Mouse (Mus musculus) layer of hippocampus, postnatal 14 days (tissue): ENCODE data around the gene Sema3f. TPM values are rescaled to one million over a fixed set of nuclear protein-coding genes. Genes with fewer than 3 reads are reported as not detected.
A peak's percentile ranks its signal among the peaks of the same experiment; 100 is the strongest.

Experiments used
- DNase-seq, 2 experiments: peaks; one replicate each; pipeline ENCODE4 v3.0.0; 2021 to 2022; ENCODE audit warnings: low spot score in 2 of 2, mixed read lengths in 1 of 2
- total RNA-seq, 2 experiments: library from RNA; stranded (reverse); gene quantifications; 2 replicates each; pipeline ENCODE4 v1.2.3; 2021

The Sema3f gene
- total RNA-seq, 2 experiments from 2014 or later = 4.3 to 4.8 TPM

DNA sequence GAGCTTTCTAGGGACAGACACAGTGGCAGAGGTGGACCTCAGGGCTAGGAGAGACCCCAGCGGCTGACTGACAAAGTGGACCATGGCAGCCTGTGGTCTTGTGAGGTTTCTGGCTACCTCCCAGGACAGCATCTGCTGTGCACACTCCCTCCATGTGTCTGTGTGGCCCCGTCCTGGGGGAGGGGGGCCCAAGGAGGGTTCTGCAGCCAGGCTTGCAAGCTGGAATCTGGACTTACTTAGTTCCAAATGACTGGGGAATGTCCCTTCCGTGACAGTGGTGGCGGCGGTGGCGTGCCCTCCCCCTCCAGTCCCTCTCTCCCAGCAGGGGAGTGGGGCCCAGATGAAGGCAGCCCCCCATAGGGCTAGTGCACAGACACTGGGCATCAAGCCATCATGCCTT is 6.7 kb upstream of the Sema3f start:
- no peak for DNase-seq

DNA sequence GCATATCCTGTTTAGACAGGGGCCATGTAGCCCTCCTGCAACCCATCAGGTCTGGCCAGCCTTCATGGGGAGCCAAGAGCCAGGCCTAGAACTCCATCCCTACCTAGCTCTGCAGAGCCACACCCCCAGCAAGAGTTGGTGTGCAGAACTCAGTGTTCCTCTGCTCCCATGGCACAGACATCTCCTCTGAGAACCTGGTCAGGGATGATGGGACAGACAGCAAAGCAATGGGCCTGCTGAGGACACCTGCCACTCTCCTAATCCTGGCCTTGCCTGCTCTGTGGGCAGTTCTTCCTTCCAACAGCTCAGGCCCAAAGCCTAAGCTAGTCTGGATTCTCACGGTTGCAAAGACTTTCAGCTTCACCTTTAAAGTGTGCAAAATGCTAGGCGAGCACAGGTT is 5.4 kb upstream of the Sema3f start:
- no peak for DNase-seq

DNA sequence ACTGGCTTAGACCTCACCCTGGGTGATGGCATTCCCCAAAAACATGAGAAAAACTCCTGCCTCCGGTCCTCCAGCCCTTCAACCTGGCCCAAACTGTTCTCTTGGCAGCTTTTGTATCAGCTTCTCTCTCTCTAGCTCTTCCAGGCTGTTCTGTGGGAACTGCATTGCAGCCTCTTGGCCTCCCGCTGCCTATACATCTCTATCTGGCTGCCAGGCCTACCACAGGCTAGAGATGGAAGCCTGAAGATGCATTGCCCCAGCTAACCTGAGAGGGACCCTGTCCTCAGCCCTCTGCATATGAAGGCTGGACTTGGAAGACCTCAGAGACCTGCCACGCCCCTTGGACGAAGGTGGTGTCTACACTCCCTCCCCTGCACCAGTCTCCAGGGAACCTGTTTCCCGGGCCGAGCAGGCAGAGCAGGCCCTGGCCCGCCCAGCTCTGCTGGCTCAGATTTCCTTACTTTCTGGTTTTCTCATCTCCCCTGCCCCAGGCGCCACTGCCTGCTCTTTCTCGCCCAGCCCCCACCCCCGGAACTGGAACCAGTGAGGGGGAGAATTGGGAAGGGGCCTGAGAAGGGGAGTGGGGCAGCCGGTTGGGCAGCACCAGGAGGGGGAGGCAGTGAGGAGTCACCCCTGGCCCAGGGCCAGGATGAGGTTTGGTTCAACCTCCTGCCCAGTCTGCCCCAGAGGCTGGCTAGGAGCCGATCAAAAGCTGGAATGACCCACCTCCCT is 4.1 kb upstream of the Sema3f start:
- no peak for DNase-seq

DNA sequence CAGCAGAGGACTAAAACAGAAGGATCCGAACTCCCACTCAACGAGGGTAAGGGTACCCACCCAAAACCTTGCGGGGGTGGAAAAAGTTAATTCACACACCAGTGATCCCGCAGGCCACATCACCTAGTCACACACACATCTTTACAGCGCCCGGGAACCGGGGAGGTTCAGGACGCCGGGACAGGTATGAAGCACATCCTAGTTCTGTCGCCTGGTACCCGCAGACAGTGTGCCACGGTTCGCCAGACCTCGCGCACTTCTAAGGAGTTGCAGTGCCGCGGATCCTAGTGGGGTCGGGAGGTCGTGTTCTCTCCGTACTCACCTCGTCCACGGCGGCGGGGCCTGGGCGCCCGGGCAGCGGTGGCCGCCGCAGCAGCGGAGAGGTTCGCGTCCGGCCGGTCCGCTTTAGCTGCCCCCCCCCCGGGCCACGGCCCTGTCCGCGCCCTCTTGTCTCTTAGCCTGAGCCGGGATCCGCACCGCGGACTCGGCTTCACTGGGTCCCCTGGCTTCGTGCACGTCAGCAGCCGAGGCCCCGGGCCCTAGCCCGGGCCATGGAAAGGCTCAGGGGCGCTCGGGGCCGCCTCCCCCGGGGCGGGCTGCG is 1.1 kb downstream of the Sema3f start:
- no peak for DNase-seq

DNA sequence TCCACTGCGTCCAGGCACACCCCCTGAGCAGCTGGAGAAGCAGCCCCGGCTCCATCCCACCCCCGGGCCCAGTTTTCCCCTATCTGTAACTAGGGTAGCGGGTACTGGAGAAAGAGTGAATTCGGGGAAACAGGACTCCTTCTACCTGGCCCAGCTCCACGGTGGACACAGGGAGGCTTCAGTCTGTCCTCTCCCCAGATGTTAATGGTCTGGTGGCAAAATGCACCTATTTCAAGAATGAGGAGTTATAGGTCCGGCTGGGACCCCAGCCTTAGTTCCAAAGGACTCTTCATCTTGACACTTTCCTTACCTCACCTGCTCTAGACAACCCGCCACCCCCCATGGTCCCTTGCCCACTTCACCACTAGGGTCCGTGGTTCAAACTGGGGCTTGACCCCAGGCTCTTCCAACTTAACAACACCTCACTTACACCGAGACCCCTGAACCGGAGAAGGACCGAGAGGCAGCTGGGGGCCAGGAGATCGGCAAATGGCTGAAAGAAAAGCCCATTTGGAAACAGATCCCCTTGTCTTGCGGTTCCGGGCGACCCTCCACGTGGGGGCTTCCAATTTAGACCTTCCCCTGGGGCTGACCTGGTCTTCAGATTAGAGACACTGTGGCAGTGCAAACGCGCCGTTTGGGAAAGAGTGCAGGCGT is 1.7 kb downstream of the Sema3f start:
- no peak for DNase-seq

DNA sequence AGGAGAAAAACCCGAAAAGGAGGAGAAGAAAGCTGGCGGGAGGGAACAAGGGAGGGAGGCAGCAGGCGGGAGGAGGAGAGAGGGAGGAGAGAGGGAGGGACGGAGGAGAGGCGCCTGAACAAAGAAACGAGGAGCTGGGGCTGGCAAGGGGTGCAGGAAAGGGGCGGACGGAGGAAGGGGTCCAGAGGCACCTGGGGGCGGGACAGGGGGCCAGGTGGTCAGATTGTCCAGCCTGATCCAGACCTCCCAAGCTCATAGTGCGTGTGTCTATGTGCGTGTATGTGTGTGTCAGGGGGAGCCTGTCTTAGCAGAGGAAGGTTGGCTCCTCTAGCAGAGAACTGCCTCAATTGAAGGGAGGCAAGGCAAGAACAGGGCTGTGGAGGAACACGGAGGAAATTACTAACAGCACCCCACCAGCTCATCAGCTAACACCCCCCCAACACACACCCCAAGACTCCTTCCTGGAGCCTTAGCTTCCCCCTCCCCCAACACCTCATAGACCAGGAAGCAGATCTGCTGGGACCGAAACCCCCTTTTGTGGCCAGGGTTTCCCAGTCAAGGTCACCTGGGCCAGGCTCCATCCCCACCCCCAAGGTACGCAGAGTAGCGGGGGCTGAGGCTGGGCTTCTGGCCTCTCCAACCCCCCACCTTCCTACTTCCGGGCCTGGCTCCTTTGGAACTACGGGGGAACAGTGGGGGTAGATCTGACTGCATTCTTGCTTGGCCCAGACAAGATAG is 2.4 kb downstream of the Sema3f start:
- no peak for DNase-seq

DNA sequence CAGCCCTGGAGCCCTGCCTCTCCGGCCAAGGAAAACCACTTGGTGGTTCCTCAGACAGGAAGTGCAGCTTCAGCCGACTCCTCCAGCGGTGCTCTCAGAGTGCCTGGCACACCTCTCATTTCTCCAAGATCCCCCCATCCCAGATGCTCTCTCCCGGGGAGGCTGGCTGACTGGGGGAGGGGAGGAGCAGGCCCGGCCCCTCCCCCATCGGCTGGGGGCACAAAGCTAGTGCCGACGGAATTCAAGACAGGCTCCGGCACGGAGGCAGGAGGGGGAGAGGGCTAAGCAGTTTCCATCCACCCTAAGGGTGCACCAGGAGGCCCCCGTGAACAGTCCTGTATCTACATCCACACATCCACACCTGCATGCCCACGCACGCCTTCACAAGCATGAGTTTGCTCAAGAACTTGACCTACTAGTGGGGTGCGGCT is 3.5 kb downstream of the Sema3f start:
- DNase-seq = no peak

DNA sequence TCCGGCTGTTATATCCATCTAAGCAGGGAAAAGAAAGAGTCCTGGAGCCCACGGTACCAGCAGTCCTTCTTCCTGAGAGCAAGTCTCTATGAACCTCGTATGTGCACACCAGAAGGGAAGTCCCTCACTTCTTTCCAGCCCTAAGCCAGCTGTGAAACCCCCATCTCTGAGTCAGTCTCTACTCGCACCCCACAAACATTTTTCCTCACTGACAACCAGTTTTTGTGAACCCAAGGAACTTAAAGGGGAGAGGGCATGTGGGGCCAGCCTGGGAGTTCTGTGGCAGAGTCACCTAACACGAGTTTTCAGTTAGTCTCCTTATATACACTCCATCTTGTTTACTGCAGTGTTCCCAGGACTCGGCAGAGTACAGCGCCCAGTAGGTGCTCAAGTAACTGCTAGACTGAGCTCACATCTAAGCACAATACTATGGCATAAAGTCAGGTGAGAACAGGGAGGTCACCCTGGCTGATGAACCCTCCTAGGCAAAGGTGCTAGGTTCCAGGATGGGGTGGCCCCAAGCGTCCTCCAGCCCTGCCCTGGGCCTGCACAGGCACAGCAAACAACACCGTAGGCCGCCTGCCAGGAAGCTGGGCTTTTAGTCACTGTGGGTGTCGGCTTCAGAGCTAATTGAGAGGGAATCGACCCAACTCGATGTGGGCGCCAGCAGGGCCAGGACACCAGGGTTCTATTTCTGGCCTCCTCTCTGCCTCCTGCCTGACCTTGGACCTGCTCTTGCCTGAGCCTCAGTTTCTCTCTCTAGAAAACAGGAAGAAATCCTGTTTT is 6.7 kb downstream of the Sema3f start:
- DNase-seq = peak in 1 of 2 experiments; percentile 36

DNA sequence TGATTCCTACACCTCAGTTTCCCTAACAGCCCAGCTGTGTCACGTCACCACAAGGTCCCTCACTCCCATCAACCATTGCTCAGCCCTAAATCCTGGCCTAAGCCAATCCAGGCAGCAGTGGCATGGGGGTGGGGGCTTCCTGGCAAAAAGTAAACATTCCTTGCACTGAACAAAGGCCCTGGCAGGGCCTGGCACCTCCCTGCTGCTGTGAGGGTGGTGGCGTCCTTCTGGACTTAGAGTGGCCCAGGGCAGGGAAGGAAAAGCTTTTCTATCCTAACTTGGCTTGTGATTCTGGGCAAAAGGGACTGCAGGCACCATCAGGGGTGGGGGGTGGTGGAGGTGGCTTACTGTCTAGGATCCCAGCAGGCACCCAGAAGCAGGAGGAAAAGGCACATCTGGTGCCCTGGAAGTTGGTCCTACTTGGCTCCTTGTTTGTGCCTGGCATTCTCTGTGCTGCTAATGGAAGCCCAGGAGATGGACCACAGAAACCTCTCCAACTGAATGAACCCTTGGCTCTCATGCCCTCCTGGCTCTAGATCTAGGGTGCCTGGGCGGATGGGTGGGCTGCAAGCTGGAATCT is 7.6 kb downstream of the Sema3f start:
- no peak for DNase-seq

DNA sequence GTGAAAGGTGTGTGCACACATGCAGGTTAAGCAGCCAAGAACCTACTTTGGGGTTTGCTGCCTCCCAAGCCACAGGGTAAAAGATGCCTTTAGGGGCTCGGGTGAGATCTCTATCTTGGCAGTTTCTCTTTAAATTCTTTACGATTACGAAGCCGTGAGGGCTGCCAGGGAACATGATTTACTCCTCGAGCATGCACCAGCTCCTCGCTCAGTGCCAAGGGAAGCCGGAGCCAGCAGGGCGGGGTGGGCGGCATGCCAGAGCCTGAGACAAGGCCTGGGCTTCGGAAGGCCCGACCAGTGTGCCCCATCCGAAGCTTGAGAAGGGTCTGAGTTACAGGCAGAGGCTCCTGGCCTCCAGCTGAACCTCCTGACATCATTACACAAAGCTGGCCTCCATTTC is 8.7 kb downstream of the Sema3f start:
- DNase-seq = peak; percentile 50 to 63

DNA sequence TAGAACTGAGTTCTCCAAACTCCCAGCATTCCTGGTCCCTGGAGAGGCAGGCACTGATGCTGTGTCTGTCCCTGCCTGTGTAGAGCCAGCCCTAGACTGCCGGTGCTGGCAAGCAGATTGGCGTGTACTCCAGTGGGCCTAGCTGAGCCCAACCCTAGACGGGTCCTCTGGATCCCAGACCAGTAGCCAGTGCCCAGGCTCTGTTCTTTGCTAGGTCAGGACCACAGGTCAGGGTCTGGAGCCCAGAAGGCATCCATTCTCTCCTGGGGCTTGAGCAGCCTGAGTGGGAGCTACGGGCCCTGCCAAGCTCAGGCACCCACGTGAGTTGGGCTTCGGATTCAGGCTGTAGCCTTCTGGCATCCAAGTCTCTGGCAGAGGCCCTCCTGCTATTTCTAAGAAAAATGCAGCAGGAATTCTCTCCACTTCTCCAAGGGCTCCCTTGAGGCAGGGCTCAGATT is 10.1 kb downstream of the Sema3f start:
- peak; percentile 64 to 82 for DNase-seq

DNA sequence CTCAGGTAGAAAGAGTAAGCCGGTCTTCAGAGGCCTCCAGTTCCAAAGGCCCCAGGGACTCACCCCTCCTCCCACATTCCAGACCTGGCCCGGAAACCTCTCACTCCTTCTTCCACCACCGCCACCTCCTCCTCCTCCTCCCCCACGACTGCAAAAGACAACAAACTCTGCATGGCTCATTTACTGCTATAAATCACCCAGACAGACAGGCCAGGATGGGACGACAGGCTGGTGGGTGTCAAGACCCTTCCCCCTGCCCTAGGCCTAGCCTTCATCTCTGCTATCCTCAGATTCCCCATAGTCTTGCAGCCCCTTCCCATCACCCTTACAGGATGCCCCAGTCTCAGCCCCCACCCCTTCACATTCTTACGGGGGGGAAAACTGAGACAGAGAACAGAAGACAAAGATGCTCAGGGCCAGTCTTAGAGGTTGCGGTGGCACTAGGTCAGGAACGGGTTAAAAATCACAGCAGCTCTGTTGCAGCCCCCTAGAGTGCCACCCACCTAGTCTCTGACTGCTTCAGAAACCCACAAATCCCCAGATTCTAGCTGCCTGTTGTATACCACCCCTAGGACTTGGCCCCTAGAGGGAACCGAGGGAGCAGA is 10.8 kb downstream of the Sema3f start:
- no peak for DNase-seq

DNA sequence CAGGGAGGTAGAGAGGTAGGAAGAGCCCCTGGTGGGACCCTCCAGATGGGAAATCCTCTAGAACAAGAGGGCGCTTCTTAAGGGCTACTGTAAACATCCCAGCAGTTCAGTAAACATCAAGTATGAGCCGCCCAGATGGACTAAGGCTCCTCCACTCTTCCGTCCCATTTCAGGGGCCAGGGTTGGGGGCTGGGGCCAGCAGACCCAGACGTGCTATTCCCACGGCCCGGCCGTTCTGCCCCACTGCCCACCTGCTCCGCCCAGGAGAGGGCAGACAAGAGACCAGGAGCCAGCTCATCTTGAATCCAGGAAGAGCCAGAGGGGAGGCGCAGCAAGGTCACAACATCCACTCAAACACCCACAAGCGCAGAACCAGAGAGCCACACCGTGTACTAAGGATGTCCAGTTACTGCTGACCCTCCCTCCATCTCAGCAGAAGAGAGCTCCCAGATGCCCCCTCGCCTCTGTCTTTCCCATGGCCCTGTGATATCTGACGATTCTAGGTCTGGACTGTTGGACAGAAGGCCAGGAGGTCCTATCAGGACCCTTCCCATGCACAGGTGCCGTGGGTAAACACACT is 11.6 kb downstream of the Sema3f start:
- DNase-seq = no peak

DNA sequence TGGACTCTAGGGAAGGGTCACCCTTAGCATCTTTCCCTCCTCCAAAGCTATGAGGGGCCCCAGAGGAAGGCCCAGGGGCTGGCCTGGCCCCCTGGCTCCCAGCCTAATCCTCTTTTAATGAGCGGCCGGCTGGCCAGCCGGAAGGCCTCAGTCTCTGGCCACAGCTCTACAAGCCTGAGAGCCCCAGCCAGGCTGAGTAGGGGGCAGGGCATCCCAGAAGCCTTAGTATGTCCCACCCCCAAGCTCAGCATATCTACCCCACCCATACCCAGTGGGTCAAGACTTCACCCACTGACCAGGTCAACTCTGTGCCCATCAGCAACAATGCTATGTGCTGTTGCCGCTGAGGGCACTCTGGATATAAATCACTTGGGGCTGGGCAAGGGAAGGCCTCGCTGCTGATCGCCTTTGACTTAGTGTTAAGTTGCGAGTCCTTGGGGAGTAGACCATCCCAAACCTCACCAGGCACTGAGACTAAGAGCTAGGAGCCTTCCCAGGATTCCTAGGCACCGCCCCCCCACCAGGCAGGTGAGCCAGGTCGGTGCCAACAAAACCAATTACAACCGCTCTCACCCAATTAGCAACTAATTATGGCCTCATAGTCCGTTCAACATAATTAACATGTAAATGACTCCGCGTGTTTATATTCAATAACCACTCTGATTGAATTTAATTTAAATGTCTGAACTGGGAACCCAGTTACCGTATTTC is 12.3 kb downstream of the Sema3f start:
- DNase-seq = no peak

DNA sequence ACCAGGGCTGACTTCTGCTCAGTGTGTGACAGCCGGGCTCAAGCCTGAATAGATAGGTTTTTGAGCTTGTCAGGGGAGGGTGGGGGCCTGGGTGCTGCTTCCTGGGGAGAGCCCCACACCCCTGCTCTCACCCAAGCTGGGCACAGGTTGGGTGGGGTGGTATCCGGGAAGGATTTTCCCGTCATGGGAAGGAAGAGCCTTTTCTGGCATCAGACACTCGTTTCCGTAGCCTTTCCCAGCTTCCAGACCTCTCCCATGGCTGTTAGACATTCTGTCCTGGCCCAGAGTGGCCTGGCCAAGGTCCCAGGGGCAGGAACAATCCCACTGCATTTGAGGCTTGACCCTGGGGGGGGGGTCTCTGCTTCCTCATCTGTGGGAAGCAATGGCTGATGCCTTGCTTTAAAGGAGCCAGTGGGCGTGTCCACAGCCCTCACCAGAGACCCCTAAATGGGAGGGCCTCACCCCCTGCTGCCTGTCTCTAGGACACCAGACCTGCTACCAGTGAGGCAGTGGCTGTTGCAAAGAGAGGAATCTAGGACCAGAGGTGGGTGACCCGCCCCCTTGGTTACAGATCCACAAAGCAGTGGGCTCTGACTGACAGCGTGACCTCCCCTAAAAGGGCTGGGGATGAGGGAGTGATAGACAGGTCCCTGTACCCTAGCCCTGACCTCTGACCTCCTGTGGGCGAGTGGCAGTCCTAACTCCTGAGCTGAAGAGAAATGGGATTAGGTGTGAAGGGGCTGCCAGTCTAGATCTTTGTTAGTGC is 13.2 kb downstream of the Sema3f start:
- DNase-seq = no peak

DNA sequence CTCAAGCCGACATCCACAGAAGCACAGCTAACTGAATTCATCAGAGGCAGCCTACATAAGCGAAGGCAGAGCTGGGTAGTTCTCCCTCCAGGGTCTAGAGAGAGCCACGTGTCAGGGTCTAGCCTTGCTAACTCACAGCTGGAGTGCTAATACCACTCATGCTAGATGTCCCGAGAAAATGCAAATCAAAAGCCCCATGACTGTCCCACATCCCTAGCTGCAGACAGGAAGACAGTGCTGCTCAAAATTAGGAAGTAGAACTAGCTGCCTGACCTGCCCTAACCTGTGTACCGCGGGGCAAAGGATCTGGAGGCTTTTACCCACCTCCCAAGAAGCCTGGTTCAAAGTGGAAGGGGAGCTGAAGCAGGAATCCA is 14.2 kb downstream of the Sema3f start:
- no peak for DNase-seq

DNA sequence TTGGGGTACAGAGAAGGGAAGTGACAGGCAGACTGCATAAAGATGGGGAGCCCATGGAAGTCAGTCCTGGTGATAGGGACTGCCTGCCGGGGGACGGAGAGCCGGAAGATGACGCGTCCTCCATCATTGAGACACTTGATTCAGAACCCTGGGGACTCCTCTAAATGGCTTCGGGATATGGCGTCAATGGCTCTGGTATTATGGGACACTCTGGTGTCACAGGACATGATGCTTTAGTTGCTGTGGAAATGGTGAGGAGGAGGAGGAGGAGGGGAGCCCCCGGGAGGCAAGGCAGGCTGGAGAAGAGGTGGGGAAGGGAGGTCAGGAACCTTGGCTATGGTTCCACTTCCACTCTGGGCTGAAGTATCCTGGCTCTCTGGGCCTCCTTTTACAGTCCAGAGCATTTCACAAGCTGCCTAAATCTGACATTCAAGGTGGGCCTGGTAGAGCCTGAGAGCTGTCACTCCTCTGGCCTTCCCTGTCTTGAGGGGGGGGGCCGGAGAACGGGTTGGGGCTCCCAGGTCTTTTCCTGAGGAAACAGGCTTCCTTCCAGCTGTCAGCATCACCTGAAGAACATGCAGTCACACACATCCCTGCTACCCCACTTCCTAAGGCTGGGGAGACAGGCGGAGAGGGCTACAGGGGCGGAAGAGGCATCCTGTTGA is 14.7 kb downstream of the Sema3f start:
- DNase-seq = no peak

DNA sequence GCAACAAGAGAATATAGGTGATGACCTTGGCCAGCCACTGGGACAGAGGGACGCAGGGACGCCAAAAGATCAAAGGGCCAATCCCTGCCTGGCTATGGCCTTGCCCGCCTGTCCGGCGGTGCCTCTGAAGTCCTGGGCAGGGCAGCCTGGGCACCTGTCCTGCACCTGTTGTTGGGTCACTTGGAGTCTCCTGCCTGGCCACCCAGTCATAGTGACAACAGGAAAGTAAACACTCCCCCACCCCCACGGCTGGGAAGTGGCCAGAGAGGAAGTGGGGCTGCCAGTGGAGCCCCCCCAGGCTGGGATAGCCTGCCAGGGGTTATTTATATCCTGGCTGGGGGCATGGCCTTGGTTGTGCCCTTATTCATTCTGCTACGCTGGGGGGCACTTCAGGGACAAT is 15.6 kb downstream of the Sema3f start:
- no peak for DNase-seq
